7 mouse cellular contexts compared by ENCODE assay signal in the genomic region with DNA sequence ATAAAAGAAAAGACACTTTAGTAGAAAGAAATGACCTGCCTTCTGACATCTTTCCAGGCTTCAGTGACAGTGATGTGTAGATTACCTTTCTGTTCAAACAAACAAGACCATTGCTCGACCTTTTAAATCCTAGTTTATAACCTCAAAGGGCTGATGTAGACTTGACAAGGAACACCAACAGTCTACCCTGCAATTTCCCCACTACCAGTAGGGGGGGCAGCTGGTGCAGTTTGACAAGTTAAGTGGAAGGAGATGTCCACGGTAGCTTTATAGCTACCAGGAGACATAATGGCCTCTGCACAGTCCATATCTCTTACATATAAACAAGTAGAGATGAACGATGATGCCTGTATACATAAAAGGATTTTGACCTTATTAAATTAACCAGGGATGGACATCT.
DNase-seq lines count a peak whose midpoint lies in the region.

No protein-coding gene starts in this region.

- peak; percentile 8 to 61 for DNase-seq in spleen, adult 18-20 months
- DNase-seq in spleen, adult 12 weeks (ENCODE audit: low spot score) = no peak
- DNase-seq in adrenal gland, postnatal 25 days = peak; percentile 62
- peak; percentile 64 for DNase-seq in embryo, embryonic 9.5 days (ENCODE audit: extremely low spot score)
- DNase-seq in heart, postnatal 4 days = peak; percentile 83
- DNase-seq in left cerebral cortex, postnatal 36 days (ENCODE audit: low spot score in 2 of 2) = peak; percentile 31 to 43
- peak; percentile 39 to 42 for DNase-seq in right cerebral cortex, postnatal 36 days (ENCODE audit: low spot score in 2 of 2)

- intact Hi-C loops in left cerebral cortex, postnatal 36 days (cut with DNase I) = loop anchor here (10.0 kb wide), 1 partner anchor 676 kb away; no protein-coding TSS in a partner anchor
